Mouse (Mus musculus) neural tube, embryonic 14.5 days (tissue): ENCODE results near the gene Rbfox2. TPM values are rescaled to one million over a fixed set of nuclear protein-coding genes. Genes with fewer than 3 reads are reported as not detected.

ENCODE experiments used
- ATAC-seq: fragments of 200-750 bp; cut with Nextera tagmentation; 2 replicates; pipeline ENCODE4 v1.8.0; 2017; ENCODE audit warnings: low read depth, mild to moderate bottlenecking, moderate TSS enrichment, moderate library complexity
- H3K27ac ChIP-seq: fragments of 300-500 bp; sonication (generic); 2 replicates; pipeline ENCODE4 v1.5.1; 2014; ENCODE audit warnings: low read depth, mild to moderate bottlenecking, control low read depth, low read length, moderate library complexity, mixed read lengths
- H3K27me3 ChIP-seq: fragments of 300-500 bp; sonication (generic); 2 replicates; pipeline ENCODE4 v1.6.1; 2014; ENCODE audit warnings: low read length; ENCODE audit not compliant: control insufficient read depth, insufficient read depth
- H3K36me3 ChIP-seq: fragments of 300-500 bp; sonication (generic); 2 replicates; pipeline ENCODE4 v1.6.1; 2014; ENCODE audit warnings: low read length, mixed read lengths; ENCODE audit not compliant: control insufficient read depth, insufficient read depth
- H3K4me1 ChIP-seq: fragments of 300-500 bp; sonication (generic); 2 replicates; pipeline ENCODE4 v1.6.1; 2014; ENCODE audit warnings: low read length; ENCODE audit not compliant: control insufficient read depth, insufficient read depth
- H3K4me2 ChIP-seq: fragments of 300-500 bp; sonication (generic); 2 replicates; pipeline ENCODE4 v1.6.1; 2014; ENCODE audit warnings: mild to moderate bottlenecking, low read depth, low read length, control low read depth
- H3K4me3 ChIP-seq: fragments of 300-500 bp; sonication (generic); 2 replicates; pipeline ENCODE4 v1.5.1; 2014; ENCODE audit warnings: low read depth, low read length, control low read depth, mixed read lengths
- H3K9ac ChIP-seq: fragments of 300-500 bp; sonication (generic); replicated peaks from 2 replicates; pipeline ENCODE4 v1.6.1; 2014; ENCODE audit warnings: low read depth, mild to moderate bottlenecking, control low read depth, low read length, mixed read lengths
- H3K9me3 ChIP-seq: fragments of 300-500 bp; sonication (generic); 2 replicates; pipeline ENCODE4 v1.6.1; 2016; ENCODE audit warnings: low read length; ENCODE audit not compliant: control insufficient read depth
- WGBS: fragments of 180-500 bp; shearing (Covaris S2); extraction: QIAGEN DNeasy Blood & Tissue Kit; methylation state at CpG from one replicate; pipeline ENCODE4 v1.1.7; 2014; 5-methylcytosine and 5-hydroxymethylcytosine counted together
- polyA plus RNA-seq: library from polyadenylated mRNA; unstranded; fragments of >200 nt; fragmentation: Nextera tagmentation; extraction: Ambion mirVana; gene quantifications from 2 replicates; pipeline ENCODE4 v1.2.1, GENCODE M21; 2014

Gene Rbfox2
- polyA plus RNA-seq, 1 experiment from 2014 or later: 208 TPM

DNA sequence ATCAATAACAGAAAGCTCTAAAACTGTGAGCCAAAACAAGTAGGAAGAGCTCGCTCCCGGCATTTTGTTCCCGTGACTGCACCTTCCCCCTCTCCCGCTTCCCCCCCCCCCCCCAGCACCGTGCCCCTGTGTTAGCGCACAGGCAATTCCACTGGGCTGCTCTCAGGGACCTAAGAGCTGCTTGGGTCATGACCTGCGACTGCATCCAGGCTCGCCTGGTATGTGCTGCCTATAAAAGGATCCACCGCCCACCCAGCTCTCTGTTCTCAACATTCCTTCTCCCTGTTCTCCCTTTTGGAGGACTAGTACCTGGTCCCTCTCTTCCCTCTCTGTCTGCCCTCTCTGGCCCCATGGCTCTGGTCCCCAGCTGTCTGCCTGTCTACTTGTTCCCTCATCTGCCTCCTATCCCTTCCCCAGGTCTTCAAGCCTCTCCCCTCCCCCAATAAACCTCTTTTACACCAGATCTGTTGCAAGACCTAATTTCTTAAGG is 267.5 kb downstream of the Rbfox2 start:
- Histone ChIP-seq H3K27me3 (no peaks in the 10 kb centered on the region), H3K4me2 (no peak overlapping the region), H3K4me1 (0 out of 2 replicates have a peak, but pooled peaks cover 2% of the 10 kb centered on the region), H3K27ac (no peak overlapping the region), H3K9ac (no peak overlapping the region), H3K9me3 (no peaks in the 10 kb centered on the region), H3K4me3 (no peak overlapping the region), H3K36me3 (no peaks in the 10 kb centered on the region)
- no peak for ATAC-seq
- WGBS: 76% methylated on average over 7 of the region's 9 CpGs

- 30% methylated on average over 11 of the region's 11 CpGs for WGBS
- no peak overlapping the region for H3K4me3 ChIP-seq
- no peaks in the 10 kb centered on the region for H3K27me3 ChIP-seq
- H3K27ac ChIP-seq: peak overlapping the region; percentile 40
- no peaks in the 10 kb centered on the region for H3K9me3 ChIP-seq
- H3K4me1 ChIP-seq: 0 out of 2 replicates have a peak, but pooled peaks cover 2% of the 10 kb centered on the region
- H3K9ac ChIP-seq: no peak overlapping the region
- no peaks in the 10 kb centered on the region for H3K36me3 ChIP-seq
- no peak overlapping the region for H3K4me2 ChIP-seq
- ATAC-seq: peak; percentile 49; the same call in 1 of the 2 replicates
These were observed 269.3 kb downstream of the Rbfox2 start for GRCm38 (mm10) chr15:77037278-77038161.

DNA sequence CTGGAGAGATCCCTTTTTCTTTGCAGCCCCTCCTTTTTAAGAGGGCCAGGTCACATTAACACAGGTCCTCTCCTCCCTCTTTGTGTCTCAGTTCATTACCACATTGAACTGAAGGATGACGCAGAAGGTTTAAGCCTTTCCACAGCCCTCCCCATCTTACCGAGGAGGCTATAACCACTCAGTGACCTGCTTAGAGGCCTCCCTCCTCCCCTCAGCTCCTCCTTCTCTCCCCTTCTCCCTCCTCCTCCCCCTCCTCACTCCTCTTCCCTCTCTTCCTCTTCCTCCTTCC is 269.9 kb downstream of the Rbfox2 start:
- Histone ChIP-seq H3K9ac (no peak overlapping the region), H3K4me1 (0 out of 2 replicates have a peak, but pooled peaks cover 2% of the 10 kb centered on the region), H3K4me3 (no peak overlapping the region), H3K36me3 (no peaks in the 10 kb centered on the region), H3K27me3 (no peaks in the 10 kb centered on the region), H3K4me2 (no peak overlapping the region), H3K9me3 (no peaks in the 10 kb centered on the region), H3K27ac (peak overlapping the region; percentile 40)
- ATAC-seq: no peak
- 49% methylated on average over 2 of the region's 2 CpGs for WGBS

DNA sequence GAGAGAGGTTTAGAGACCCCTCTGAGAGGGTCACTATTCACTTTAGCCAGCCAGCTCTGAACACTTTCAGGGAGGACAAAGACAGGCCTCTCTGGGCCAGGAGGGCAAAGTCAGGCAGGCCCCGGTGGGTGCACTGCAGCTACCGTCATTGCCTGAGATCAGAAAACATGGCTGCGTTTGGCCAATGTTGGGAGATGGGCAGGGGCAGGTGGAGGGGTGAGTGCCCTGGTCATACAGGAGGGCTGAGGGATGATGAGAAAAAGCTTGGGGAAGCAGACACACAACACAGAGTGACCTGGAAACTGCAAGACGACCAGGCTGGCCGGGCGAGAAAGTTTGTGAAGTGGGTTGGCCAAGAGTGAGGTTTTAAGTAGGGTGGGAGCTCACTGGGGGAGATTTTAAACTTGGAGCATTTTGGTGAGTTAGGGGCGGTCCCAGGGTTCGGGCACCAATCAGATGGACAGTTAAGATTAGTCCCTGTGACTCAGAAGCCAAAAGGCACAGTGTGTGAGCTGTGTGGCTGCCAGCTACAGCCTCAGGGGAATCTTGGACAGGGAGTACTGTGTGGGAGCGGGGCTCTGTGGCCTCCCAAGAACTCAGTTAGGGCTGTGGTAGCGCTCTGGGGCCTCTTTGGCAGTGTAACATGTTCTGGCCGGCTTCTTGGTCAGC is 270.4 kb downstream of the Rbfox2 start:
- H3K4me2 ChIP-seq: no peak overlapping the region
- no peaks in the 10 kb centered on the region for H3K36me3 ChIP-seq
- no peak for ATAC-seq
- H3K9ac ChIP-seq: no peak overlapping the region
- H3K4me3 ChIP-seq: no peak overlapping the region
- H3K9me3 ChIP-seq: no peaks in the 10 kb centered on the region
- 0 out of 2 replicates have a peak, but pooled peaks cover 2% of the 10 kb centered on the region for H3K4me1 ChIP-seq
- no peak overlapping the region for H3K27ac ChIP-seq
- 67% methylated on average over 11 of the region's 11 CpGs for WGBS
- no peaks in the 10 kb centered on the region for H3K27me3 ChIP-seq

- no peak for ATAC-seq
- Histone ChIP-seq H3K4me1 (0 out of 2 replicates have a peak, but pooled peaks cover 2% of the 10 kb centered on the region), H3K9me3 (no peaks in the 10 kb centered on the region), H3K9ac (no peak overlapping the region), H3K36me3 (no peaks in the 10 kb centered on the region), H3K27me3 (no peaks in the 10 kb centered on the region), H3K27ac (no peak overlapping the region), H3K4me2 (no peak overlapping the region), H3K4me3 (no peak overlapping the region)
- 81% methylated on average over 3 of the region's 3 CpGs for WGBS
These were observed 271.2 kb downstream of the Rbfox2 start for GRCm38 (mm10) chr15:77035643-77036042.

- Histone ChIP-seq H3K4me2 (no peak overlapping the region), H3K9me3 (no peaks in the 10 kb centered on the region), H3K4me1 (0 out of 2 replicates have a peak, but pooled peaks cover 2% of the 10 kb centered on the region), H3K9ac (no peak overlapping the region), H3K4me3 (no peak overlapping the region), H3K27me3 (no peaks in the 10 kb centered on the region), H3K27ac (no peak overlapping the region), H3K36me3 (no peaks in the 10 kb centered on the region)
- no peak for ATAC-seq
- WGBS: 76% methylated on average over 6 of the region's 6 CpGs
These were observed 272.3 kb downstream of the Rbfox2 start for GRCm38 (mm10) chr15:77034526-77034925.

- no peak for ATAC-seq
- Histone ChIP-seq H3K4me2 (no peak overlapping the region), H3K27me3 (no peaks in the 10 kb centered on the region), H3K9me3 (no peaks in the 10 kb centered on the region), H3K4me1 (no peaks in the 10 kb centered on the region), H3K9ac (no peak overlapping the region), H3K4me3 (no peak overlapping the region), H3K27ac (no peak overlapping the region), H3K36me3 (no peaks in the 10 kb centered on the region)
- 62% methylated on average over 3 of the region's 3 CpGs for WGBS
These were observed 275.5 kb downstream of the Rbfox2 start for GRCm38 (mm10) chr15:77031271-77031670.

DNA sequence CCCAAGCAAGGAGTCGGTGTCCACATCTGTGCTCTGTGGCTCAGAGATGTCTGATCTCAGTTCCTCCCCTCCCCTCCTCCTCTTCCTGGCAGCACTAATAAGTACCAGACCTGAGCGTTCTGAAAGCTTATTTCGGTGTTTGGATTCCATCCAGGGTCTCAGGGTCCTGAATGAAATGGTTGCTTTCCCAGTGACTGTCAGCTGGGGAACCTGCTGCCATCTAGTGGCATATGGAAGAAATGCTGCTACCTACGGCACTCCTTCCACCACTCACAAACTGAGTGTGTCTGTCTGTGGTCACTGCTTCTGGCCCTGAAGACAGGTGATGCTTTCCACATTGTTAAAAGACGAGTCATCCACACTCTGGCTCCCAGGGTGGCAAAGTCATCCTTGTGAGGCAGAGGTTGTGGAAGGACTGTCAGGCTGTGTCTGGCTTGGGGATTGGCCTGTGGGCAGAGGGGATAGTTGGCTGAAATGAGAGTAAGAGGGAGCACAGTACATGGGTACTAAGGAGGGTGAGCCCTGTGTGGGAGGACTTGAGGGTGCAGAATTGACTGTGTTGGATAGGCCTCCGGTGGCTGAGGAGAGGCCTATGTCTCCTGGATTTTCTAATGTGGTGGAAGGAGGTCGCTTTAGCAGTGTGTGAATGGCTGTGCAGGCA is 277.3 kb downstream of the Rbfox2 start:
- 33% methylated on average over 7 of the region's 7 CpGs for WGBS
- ATAC-seq: peak; percentile 46; the same call in 1 of the 2 replicates
- no peak overlapping the region for H3K27ac ChIP-seq
- no peaks in the 10 kb centered on the region for H3K9me3 ChIP-seq
- H3K4me3 ChIP-seq: no peak overlapping the region
- H3K36me3 ChIP-seq: no peaks in the 10 kb centered on the region
- no peak overlapping the region for H3K9ac ChIP-seq
- H3K27me3 ChIP-seq: no peaks in the 10 kb centered on the region
- no peaks in the 10 kb centered on the region for H3K4me1 ChIP-seq
- no peak overlapping the region for H3K4me2 ChIP-seq
